Mouse (Mus musculus) testis, postnatal 10 days (tissue): ENCODE results near the gene Slamf6.

Experiments used
- DNase-seq: peaks from one replicate; pipeline ENCODE4 v3.0.0; 2021; ENCODE audit warnings: low spot score

Gene Slamf6

GRCm38 (mm10) chr1:171994918-171995715, 77.8 kb downstream of the Slamf6 start:
- DNase-seq, result peak; percentile 16

GRCm38 (mm10) chr1:171996701-171997100, 79.4 kb downstream of the Slamf6 start:
- DNase-seq, result peak; percentile 18

GRCm38 (mm10) chr1:171998820-171999597, 81.7 kb downstream of the Slamf6 start:
- no peak for DNase-seq

- peak; percentile 70 for DNase-seq
Measured at GRCm38 (mm10) chr1:172000641-172001040, 83.3 kb downstream of the Slamf6 start.

GRCm38 (mm10) chr1:172001665-172002064, 84.3 kb downstream of the Slamf6 start:
- peak; percentile 35 for DNase-seq
